Mouse (Mus musculus): Measurements from ENCODE around the gene Plxnc1.

The Plxnc1 gene

GRCm38 (mm10) chr10:94944691-94945205 is at the start of gene Plxnc1:
Gene Plxnc1 (minus strand): TSS chr10:94944835.
- peak; percentile 63 for DNase-seq (ENCODE audit: low read depth, low spot score)

- DNase-seq (ENCODE audit: low read depth, low spot score), result peak; percentile 84
Observed at GRCm38 (mm10) chr10:94992127-94992526, 47.5 kb upstream of the Plxnc1 start.

GRCm38 (mm10) chr10:94991564-94992097 is 47.0 kb upstream of the Plxnc1 start:
- peak; percentile 70 for DNase-seq (ENCODE audit: low read depth, low spot score)

GRCm38 (mm10) chr10:94990768-94991563 is 46.3 kb upstream of the Plxnc1 start:
- peak; percentile 18 for DNase-seq (ENCODE audit: low read depth, low spot score)

GRCm38 (mm10) chr10:94989321-94989720 is 44.7 kb upstream of the Plxnc1 start:
- no peak for DNase-seq (ENCODE audit: low read depth, low spot score)

GRCm38 (mm10) chr10:94985103-94985502 is 40.5 kb upstream of the Plxnc1 start:
- no peak for DNase-seq (ENCODE audit: low read depth, low spot score)

GRCm38 (mm10) chr10:94982528-94982927 is 37.9 kb upstream of the Plxnc1 start:
- DNase-seq (ENCODE audit: low read depth, low spot score), result no peak

- DNase-seq (ENCODE audit: low read depth, low spot score), result no peak
Observed at GRCm38 (mm10) chr10:94981466-94982138, 37.0 kb upstream of the Plxnc1 start.

GRCm38 (mm10) chr10:94978265-94978822 is 33.7 kb upstream of the Plxnc1 start:
- no peak for DNase-seq (ENCODE audit: low read depth, low spot score)

- DNase-seq (ENCODE audit: low read depth, low spot score), result peak; percentile 37
Observed at GRCm38 (mm10) chr10:94976329-94976728, 31.7 kb upstream of the Plxnc1 start.

- no peak for DNase-seq (ENCODE audit: low read depth, low spot score)
Observed at GRCm38 (mm10) chr10:94975099-94975496, 30.5 kb upstream of the Plxnc1 start.

GRCm38 (mm10) chr10:94974345-94975098 is 29.9 kb upstream of the Plxnc1 start:
- DNase-seq (ENCODE audit: low read depth, low spot score), result no peak

GRCm38 (mm10) chr10:94971625-94972161 is 27.1 kb upstream of the Plxnc1 start:
- no peak for DNase-seq (ENCODE audit: low read depth, low spot score)

- no peak for DNase-seq (ENCODE audit: low read depth, low spot score)
Observed at GRCm38 (mm10) chr10:94970221-94970620, 25.6 kb upstream of the Plxnc1 start.

GRCm38 (mm10) chr10:94967468-94967867 is 22.8 kb upstream of the Plxnc1 start:
- no peak for DNase-seq (ENCODE audit: low read depth, low spot score)

GRCm38 (mm10) chr10:94966789-94967188 is 22.2 kb upstream of the Plxnc1 start:
- no peak for DNase-seq (ENCODE audit: low read depth, low spot score)

- DNase-seq (ENCODE audit: low read depth, low spot score), result no peak
Observed at GRCm38 (mm10) chr10:94965093-94965492, 20.5 kb upstream of the Plxnc1 start.

- no peak for DNase-seq (ENCODE audit: low read depth, low spot score)
Observed at GRCm38 (mm10) chr10:94962005-94962404, 17.4 kb upstream of the Plxnc1 start.

- no peak for DNase-seq (ENCODE audit: low read depth, low spot score)
Observed at GRCm38 (mm10) chr10:94961283-94961682, 16.6 kb upstream of the Plxnc1 start.

- DNase-seq (ENCODE audit: low read depth, low spot score), result peak; percentile 80
Observed at GRCm38 (mm10) chr10:94958311-94958710, 13.7 kb upstream of the Plxnc1 start.

- DNase-seq (ENCODE audit: low read depth, low spot score), result no peak
Observed at GRCm38 (mm10) chr10:94957705-94958104, 13.1 kb upstream of the Plxnc1 start.
